Mouse (Mus musculus) R1 (cell line): ENCODE data around the gene Cib2.
A peak's percentile ranks its signal among the peaks of the same experiment; 100 is the strongest.
"Not testable (repeated sequence)": the region's sequence is repeated elsewhere in the genome, so short reads cannot be mapped to it uniquely, and the experiment has no call there.

Experiments
- DNase-seq: peaks from one replicate; pipeline ENCODE4 v3.0.0-alpha.2; 2018; ENCODE audit warnings: low read depth, low spot score

Gene Cib2

GRCm38 (mm10) chr9:54559771-54560471 lies at the start of gene Cib2:
Gene Cib2, minus strand, starts transcription at chr9:54560218.
- peak; percentile 74 for DNase-seq

- peak; percentile 72 for DNase-seq
These were observed 44.9 kb upstream of the Cib2 start for GRCm38 (mm10) chr9:54604886-54605285.

- DNase-seq, result no peak
These were observed 44.2 kb upstream of the Cib2 start for GRCm38 (mm10) chr9:54604131-54604654.

- no peak for DNase-seq
These were observed 42.9 kb upstream of the Cib2 start for GRCm38 (mm10) chr9:54602916-54603315.

GRCm38 (mm10) chr9:54602386-54602785 lies 42.4 kb upstream of the Cib2 start:
- peak; percentile 41 for DNase-seq

GRCm38 (mm10) chr9:54596752-54597465 lies 36.9 kb upstream of the Cib2 start:
- DNase-seq, result no peak

- peak; percentile 96 for DNase-seq
These were observed 33.6 kb upstream of the Cib2 start for GRCm38 (mm10) chr9:54593652-54594051.

- no peak for DNase-seq
These were observed 27.8 kb upstream of the Cib2 start for GRCm38 (mm10) chr9:54587863-54588262.

GRCm38 (mm10) chr9:54586199-54587061 lies 26.4 kb upstream of the Cib2 start, which contains the start of gene Idh3a:
Gene Idh3a, plus strand, starts transcription at chr9:54586334.
- DNase-seq, result peak; percentile 96

GRCm38 (mm10) chr9:54585839-54586198 lies 25.8 kb upstream of the Cib2 start:
- DNase-seq, result no peak

- not testable (repeated sequence) for DNase-seq
These were observed 24.1 kb upstream of the Cib2 start for GRCm38 (mm10) chr9:54584127-54584526.

- DNase-seq, result no peak
These were observed 23.7 kb upstream of the Cib2 start for GRCm38 (mm10) chr9:54583712-54584111.

GRCm38 (mm10) chr9:54571130-54571839 lies 11.3 kb upstream of the Cib2 start:
- DNase-seq, result no peak

- DNase-seq, result peak; percentile 73
These were observed 8.7 kb upstream of the Cib2 start for GRCm38 (mm10) chr9:54568732-54569131.

GRCm38 (mm10) chr9:54566958-54567357 lies 6.9 kb upstream of the Cib2 start:
- DNase-seq, result peak; percentile 61

GRCm38 (mm10) chr9:54560831-54561601 lies 998 bp upstream of the Cib2 start:
- no peak for DNase-seq

- DNase-seq, result no peak
These were observed 1.3 kb downstream of the Cib2 start for GRCm38 (mm10) chr9:54558731-54559130.

- no peak for DNase-seq
These were observed 5.0 kb downstream of the Cib2 start for GRCm38 (mm10) chr9:54555044-54555443.

- peak; percentile 51 for DNase-seq
These were observed 7.6 kb downstream of the Cib2 start for GRCm38 (mm10) chr9:54552409-54552808.

GRCm38 (mm10) chr9:54549433-54549832 lies 10.6 kb downstream of the Cib2 start:
- no peak for DNase-seq
